Mouse (Mus musculus): ENCODE results near the gene Mettl15.

DNA sequence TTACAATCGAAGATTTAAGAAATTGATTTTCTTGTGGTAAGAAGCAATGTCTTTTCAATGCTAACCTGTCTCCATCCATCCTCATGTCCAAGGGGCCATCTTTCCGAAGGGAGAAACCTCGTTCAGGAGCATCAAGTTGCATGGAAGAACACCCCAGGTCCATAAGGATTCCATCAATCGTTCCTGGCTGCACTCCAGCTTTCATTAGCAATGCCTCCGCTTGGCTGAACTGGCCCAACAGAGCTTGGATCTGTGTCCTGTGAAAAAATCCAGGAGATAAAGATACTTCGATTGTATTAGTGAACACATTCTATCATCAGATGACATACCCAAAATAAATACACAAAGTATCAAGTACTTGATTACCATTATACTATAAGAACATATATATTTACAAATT, 143.3 kb downstream of the Mettl15 start:
- TF ChIP-seq GATA1 (IDR thresholded peaks at IDR 0.05; ENCODE audit: low read depth, low read length) (no peak), CTCF (IDR thresholded peaks at IDR 0.05 in 2 of 3, conservative IDR thresholded peaks at IDR 0.05 in 1 of 3; ENCODE audit: control insufficient read depth in 1 of 3, insufficient read depth in 1 of 3, low read depth in 2 of 3, low read length in 3 of 3, poor library complexity in 1 of 3, severe bottlenecking in 1 of 3) (no peak), SMC3 (IDR thresholded peaks at IDR 0.05; ENCODE audit: low read depth, low read length) (no peak), POLR2AphosphoS2 (IDR thresholded peaks at IDR 0.05; ENCODE audit: low read length) (no peak)
